In genomic region chr15:84714730-84715129, GRCm38 (mm10) we compare ENCODE assay signal across 8 mouse cellular contexts. TPM values are rescaled to one million over a fixed set of nuclear protein-coding genes. Genes with fewer than 3 reads are reported as not detected.
DNase-seq lines count a peak whose midpoint lies in the region; ATAC-seq lines count a peak whose summit lies in the region.

No protein-coding gene starts in this region.

- H3K36me3 ChIP-seq in hindbrain, embryonic 15.5 days, result no peaks in the 10 kb centered on the region
- H3K36me3 ChIP-seq in liver, embryonic 11.5 days (ENCODE audit: control insufficient read depth, insufficient read depth, low read length), result no peaks in the 10 kb centered on the region
- H3K36me3 ChIP-seq in neural tube, embryonic 11.5 days (ENCODE audit: control insufficient read depth, insufficient read depth, low read length), result no peaks in the 10 kb centered on the region

- H3K27me3 ChIP-seq in hindbrain, embryonic 15.5 days, result peaks cover 15% of the 10 kb centered on the region
- H3K27me3 ChIP-seq in liver, embryonic 11.5 days (replicated peaks; ENCODE audit: control insufficient read depth, insufficient read depth, low read length), result peaks cover 7% of the 10 kb centered on the region
- peaks cover 14% of the 10 kb centered on the region for H3K27me3 ChIP-seq in neural tube, embryonic 11.5 days (ENCODE audit: control insufficient read depth, insufficient read depth, low read length)

- WGBS in hindbrain, embryonic 15.5 days, result under 1% methylated on average over 17 of the region's 17 CpGs
- 1% methylated on average over 17 of the region's 17 CpGs for WGBS in liver, embryonic 11.5 days
- 1% methylated on average over 17 of the region's 17 CpGs for WGBS in neural tube, embryonic 11.5 days

- ATAC-seq in hindbrain, embryonic 15.5 days (ENCODE audit: low FRiP score, low read depth), result peak; percentile 69
- peak; percentile 61 for ATAC-seq in liver, embryonic 11.5 days (replicated peaks; ENCODE audit: low FRiP score)
- peak; percentile 68; the same call in 1 of the 2 replicates for ATAC-seq in neural tube, embryonic 11.5 days (ENCODE audit: insufficient read depth, low FRiP score, low TSS enrichment)

- no peaks in the 10 kb centered on the region for H3K9me3 ChIP-seq in hindbrain, embryonic 15.5 days
- no peaks in the 10 kb centered on the region for H3K9me3 ChIP-seq in liver, embryonic 11.5 days (ENCODE audit: control insufficient read depth, low read length)
- no peaks in the 10 kb centered on the region for H3K9me3 ChIP-seq in neural tube, embryonic 11.5 days (ENCODE audit: control insufficient read depth, low read length)

- DNase-seq in layer of hippocampus, adult 11-12 months (ENCODE audit: low spot score), result peak; percentile 20
- no peak for DNase-seq in layer of hippocampus, adult 8-10 months (ENCODE audit: low spot score in 2 of 2)
- DNase-seq in brain, adult 2 months (ENCODE audit: low read depth, low spot score), result peak; percentile 52
- peak; percentile 76 for DNase-seq in gastrocnemius, postnatal 10 days
- DNase-seq in liver, embryonic 11.5 days (ENCODE audit: low spot score), result peak; percentile 69
- peak; percentile 84 for DNase-seq in neural tube, embryonic 11.5 days (ENCODE audit: low spot score)
- DNase-seq in urinary bladder, postnatal 14 days (ENCODE audit: low spot score), result peak; percentile 88

- peak overlapping the region; percentile 33; the same call in 1 of the 2 replicates for H3K9ac ChIP-seq in hindbrain, embryonic 15.5 days
- H3K9ac ChIP-seq in liver, embryonic 11.5 days (ENCODE audit: low read depth, low read length), result no peak overlapping the region
- H3K9ac ChIP-seq in neural tube, embryonic 11.5 days (ENCODE audit: low read length), result peak overlapping the region; percentile 47

- peak overlapping the region; percentile 47 for H3K4me2 ChIP-seq in hindbrain, embryonic 15.5 days
- H3K4me2 ChIP-seq in liver, embryonic 11.5 days, result peak overlapping the region; percentile 53
- H3K4me2 ChIP-seq in neural tube, embryonic 11.5 days (ENCODE audit: low read depth), result peak overlapping the region; percentile 29

- peak overlapping the region; percentile 70 for H3K27ac ChIP-seq in hindbrain, embryonic 15.5 days (replicated peaks)
- H3K27ac ChIP-seq in liver, embryonic 11.5 days (ENCODE audit: low read depth, low read length), result peak overlapping the region; percentile 32; the same call in 1 of the 2 replicates
- no peak overlapping the region for H3K27ac ChIP-seq in neural tube, embryonic 11.5 days (ENCODE audit: low read depth, low read length)

- peak overlapping the region; percentile 7 for H3K4me3 ChIP-seq in hindbrain, embryonic 15.5 days
- peak overlapping the region; percentile 10; the same call in 1 of the 2 replicates for H3K4me3 ChIP-seq in liver, embryonic 11.5 days (ENCODE audit: low read depth, low read length)
- H3K4me3 ChIP-seq in neural tube, embryonic 11.5 days (ENCODE audit: low read depth, low read length), result no peak overlapping the region

- peaks cover 11% of the 10 kb centered on the region for H3K4me1 ChIP-seq in hindbrain, embryonic 15.5 days (replicated peaks)
- H3K4me1 ChIP-seq in liver, embryonic 11.5 days (replicated peaks; ENCODE audit: control insufficient read depth, insufficient read depth, low read length), result peaks cover 7% of the 10 kb centered on the region
- H3K4me1 ChIP-seq in neural tube, embryonic 11.5 days (ENCODE audit: control insufficient read depth, insufficient read depth, low read length), result peaks cover 2% of the 10 kb centered on the region

RNA-seq across cellular contexts. Expression of gene Arhgap8, which starts 5.1 kb away (rescaled TPM):
- under 1 TPM in 3 of 4 experiments, not detected in 1; 0.18 to 0.76 (median 0.39) TPM for total RNA-seq in layer of hippocampus, adult 8-10 months (2022)
- total RNA-seq in gastrocnemius, postnatal 10 days (2021), result not detected
- 0.75 and 0.92 TPM in 2 replicates for polyA plus RNA-seq in hindbrain, embryonic 15.5 days (2015; fragmentation: Nextera tagmentation; extraction: Ambion mirVana)
- polyA plus RNA-seq in liver, embryonic 11.5 days (2014; fragmentation: Nextera tagmentation; extraction: Ambion mirVana), result 0.93 and 1.3 TPM in 2 replicates
- 3.0 and 4.9 TPM in 2 replicates for polyA plus RNA-seq in neural tube, embryonic 11.5 days (2014; fragmentation: Nextera tagmentation; extraction: Ambion mirVana)

RNA-seq across cellular contexts. Expression of gene Prr5, which starts 45.3 kb away (rescaled TPM):
- total RNA-seq in layer of hippocampus, adult 8-10 months (2022), result 10 to 100 TPM; 11.0 to 14.2 (median 13.6) TPM
- 10 to 100 TPM; 12.3 to 12.7 TPM for total RNA-seq in gastrocnemius, postnatal 10 days (2021)
- polyA plus RNA-seq in hindbrain, embryonic 15.5 days (2015; fragmentation: Nextera tagmentation; extraction: Ambion mirVana), result 27.1 and 31.3 TPM in 2 replicates
- 17.7 and 20.4 TPM in 2 replicates for polyA plus RNA-seq in liver, embryonic 11.5 days (2014; fragmentation: Nextera tagmentation; extraction: Ambion mirVana)
- 17.5 and 19.3 TPM in 2 replicates for polyA plus RNA-seq in neural tube, embryonic 11.5 days (2014; fragmentation: Nextera tagmentation; extraction: Ambion mirVana)

Comparison
In these comparisons a context has a peak if more than half of its experiments do, and no peak if none do; other contexts are left out.
1. DNase-seq: peak in layer of hippocampus, adult 11-12 months (single experiment), brain, adult 2 months (single experiment), gastrocnemius, postnatal 10 days (single experiment), liver, embryonic 11.5 days (single experiment), neural tube, embryonic 11.5 days (single experiment) and urinary bladder, postnatal 14 days (single experiment); none in layer of hippocampus, adult 8-10 months (0 of 2).
2. Peak in every context shown above with its lines, with median percentiles within 50 percentile points of each other: ATAC-seq and H3K4me2 ChIP-seq.